Comparison of ENCODE assay signal across 12 mouse cellular contexts in genomic region chr12:12436379-12436778, GRCm38 (mm10).
A peak's percentile ranks its signal among the peaks of the same experiment; 100 is the strongest.
DNase-seq lines count a peak whose midpoint lies in the region; ATAC-seq and TF ChIP-seq lines count a peak whose summit lies in the region.
"Had no signal": no experiment of that assay in that cellular context is flagged by ENCODE, and none has a peak within 500 bp of the region (broad histone marks: within the 10 kb centered on the region; RNA-seq: fewer than 3 reads in every experiment).

No protein-coding gene starts in this region.

- peak; percentile 59 for TF ChIP-seq CTCF in intestine, postnatal 0 days (IDR thresholded peaks at IDR 0.05; ENCODE audit: low read depth)
- peak; percentile 55 for TF ChIP-seq CTCF in lung, postnatal 0 days (IDR thresholded peaks at IDR 0.05)

- H3K4me2 ChIP-seq in intestine, postnatal 0 days (replicated peaks; ENCODE audit: low read depth), result no peak overlapping the region
- no peak overlapping the region for H3K4me2 ChIP-seq in intestine, embryonic 15.5 days (replicated peaks)
- no peak overlapping the region for H3K4me2 ChIP-seq in lung, postnatal 0 days (replicated peaks; ENCODE audit: low read depth, low read length)
- H3K4me2 ChIP-seq: limb, embryonic 12.5 days had no signal

- intact Hi-C loops in left cerebral cortex, postnatal 25 days (cut with DNase I), result no loop called here

- H3K9ac ChIP-seq in intestine, postnatal 0 days (ENCODE audit: low read depth, low read length), result no peak overlapping the region
- no peak overlapping the region for H3K9ac ChIP-seq in intestine, embryonic 15.5 days
- no peak overlapping the region for H3K9ac ChIP-seq in lung, postnatal 0 days (replicated peaks; ENCODE audit: low read depth)
- H3K9ac ChIP-seq: limb, embryonic 12.5 days had no signal

- ATAC-seq in intestine, postnatal 0 days, result no peak
- no peak for ATAC-seq in intestine, embryonic 15.5 days
- no peak for ATAC-seq in lung, postnatal 0 days
- ATAC-seq: forebrain, embryonic 16.5 days had no signal

- H3K27me3 ChIP-seq in intestine, postnatal 0 days (replicated peaks; ENCODE audit: control insufficient read depth, insufficient read depth, low read length), result no peaks in the 10 kb centered on the region
- H3K27me3 ChIP-seq in intestine, embryonic 15.5 days (replicated peaks), result no peaks in the 10 kb centered on the region
- H3K27me3 ChIP-seq in lung, postnatal 0 days (replicated peaks; ENCODE audit: insufficient read depth, low read length), result no peaks in the 10 kb centered on the region
- no peaks in the 10 kb centered on the region; the same call in 1 of the 2 replicates for H3K27me3 ChIP-seq in splenic B cell, adult 2 months (ENCODE audit: control insufficient read depth, insufficient read depth, low read length, poor library complexity, severe bottlenecking)
- H3K27me3 ChIP-seq: limb, embryonic 12.5 days had no signal

- H3K4me3 ChIP-seq in intestine, postnatal 0 days (ENCODE audit: low read depth, low read length), result no peak overlapping the region
- no peak overlapping the region for H3K4me3 ChIP-seq in intestine, embryonic 15.5 days (replicated peaks)
- no peak overlapping the region for H3K4me3 ChIP-seq in lung, postnatal 0 days (ENCODE audit: low read depth, low read length)
- H3K4me3 ChIP-seq: limb, embryonic 12.5 days had no signal

- H3K4me1 ChIP-seq in intestine, postnatal 0 days (replicated peaks; ENCODE audit: control insufficient read depth, insufficient read depth, low read length), result no peaks in the 10 kb centered on the region
- H3K4me1 ChIP-seq in intestine, embryonic 15.5 days (replicated peaks), result no peaks in the 10 kb centered on the region
- H3K4me1 ChIP-seq in lung, postnatal 0 days (ENCODE audit: insufficient read depth, low read depth, low read length), result no peaks in the 10 kb centered on the region
- H3K4me1 ChIP-seq: limb, embryonic 12.5 days had no signal

- no peak for TF ChIP-seq EP300 in lung, postnatal 0 days (IDR thresholded peaks at IDR 0.05)

- no peaks in the 10 kb centered on the region for H3K36me3 ChIP-seq in intestine, postnatal 0 days (ENCODE audit: control insufficient read depth, insufficient read depth)
- H3K36me3 ChIP-seq in intestine, embryonic 15.5 days, result no peaks in the 10 kb centered on the region
- H3K36me3 ChIP-seq in lung, postnatal 0 days (ENCODE audit: insufficient read depth, low read length), result no peaks in the 10 kb centered on the region
- no peaks in the 10 kb centered on the region for H3K36me3 ChIP-seq in splenic B cell, adult 2 months (ENCODE audit: control insufficient read depth, insufficient read depth, low read length, poor library complexity, severe bottlenecking)
- H3K36me3 ChIP-seq: limb, embryonic 12.5 days had no signal

- no peak overlapping the region for H3K27ac ChIP-seq in intestine, postnatal 0 days (ENCODE audit: low read depth, low read length)
- H3K27ac ChIP-seq in intestine, embryonic 15.5 days, result no peak overlapping the region
- no peak overlapping the region for H3K27ac ChIP-seq in lung, postnatal 0 days (ENCODE audit: low read length)
- H3K27ac ChIP-seq: limb, embryonic 12.5 days had no signal

- H3K9me3 ChIP-seq in intestine, postnatal 0 days (ENCODE audit: control insufficient read depth), result no peaks in the 10 kb centered on the region
- no peaks in the 10 kb centered on the region for H3K9me3 ChIP-seq in intestine, embryonic 15.5 days
- H3K9me3 ChIP-seq in lung, postnatal 0 days (ENCODE audit: low read length), result no peaks in the 10 kb centered on the region

- WGBS in intestine, postnatal 0 days, result 95% methylated on average over 1 of the region's 1 CpGs
- WGBS in intestine, embryonic 15.5 days, result 96% methylated on average over 1 of the region's 1 CpGs
- WGBS in lung, postnatal 0 days, result 89% methylated on average over 1 of the region's 1 CpGs

- DNase-seq in adrenal gland, postnatal 10 days, result peak; percentile 25
- no peak for DNase-seq in adrenal gland, adult 18-20 months (ENCODE audit: low spot score in 2 of 2)
- no peak for DNase-seq in lung, postnatal 0 days (ENCODE audit: low spot score)
- no peak for DNase-seq in lung, postnatal 4 days
- DNase-seq in splenic B cell, adult 2 months (ENCODE audit: low read depth, low spot score), result peak; percentile 30
- DNase-seq in left cerebral cortex, postnatal 25 days (ENCODE audit: low spot score in 2 of 2), result no peak
- DNase-seq: kidney, adult 8-10 months; right cerebral cortex, adult 18-20 months had no signal

Comparison
In these comparisons a context has a peak if more than half of its experiments do, and no peak if none do; other contexts are left out.
1. DNase-seq: peak in adrenal gland, postnatal 10 days (single experiment) and splenic B cell, adult 2 months (single experiment); none in adrenal gland, adult 18-20 months (0 of 2), lung, postnatal 0 days (single experiment), lung, postnatal 4 days (0 of 2) and left cerebral cortex, postnatal 25 days (0 of 2).